Mouse (Mus musculus) MN1 (cell line): ENCODE data around the gene Gm8165.
"Not testable (repeated sequence)": the region's sequence is repeated elsewhere in the genome, so short reads cannot be mapped to it uniquely, and the experiment has no call there.

Experiments used
- DNase-seq: peaks from one replicate; pipeline ENCODE4 v3.0.0-alpha.2; 2016; ENCODE audit warnings: low spot score

Gm8165 gene

GRCm38 (mm10) chr14:43677099-43677498 lies at the start of gene Gm8165:
Gene Gm8165 (minus strand): TSS chr14:43677199.
- not testable (repeated sequence) for DNase-seq

- DNase-seq, result not testable (repeated sequence)
Measured at GRCm38 (mm10) chr14:43697621-43698020, 20.6 kb upstream of the Gm8165 start, which contains the start of gene Gm7324. Gene Gm7324 (plus strand): TSS chr14:43697828.
